Mouse (Mus musculus): Measurements from ENCODE around the gene Rps18. TPM values are rescaled to one million over a fixed set of nuclear protein-coding genes. Genes with fewer than 3 reads are reported as not detected.
A peak's percentile ranks its signal among the peaks of the same experiment; 100 is the strongest.

The Rps18 gene
- total RNA-seq, 4 experiments from 2014 or later: 373 to 430 (median 408) TPM

GRCm38 (mm10) chr17:33947430-33948089, 8.2 kb downstream of the Rps18 start:
- DNase-seq (ENCODE audit: low spot score): no peak

- no peak for DNase-seq (ENCODE audit: low spot score)
These were observed 12.3 kb downstream of the Rps18 start for GRCm38 (mm10) chr17:33943454-33943853.

- no peak for DNase-seq (ENCODE audit: low spot score)
These were observed 14.4 kb downstream of the Rps18 start for GRCm38 (mm10) chr17:33941381-33941780.

GRCm38 (mm10) chr17:33940981-33941380, 14.8 kb downstream of the Rps18 start:
- DNase-seq (ENCODE audit: low spot score): no peak

GRCm38 (mm10) chr17:33940206-33940805, 15.5 kb downstream of the Rps18 start, which contains the start of the genes Pfdn6 and Wdr46:
Gene Pfdn6 (minus strand): TSS chr17:33940343.
Gene Wdr46 (plus strand): TSS chr17:33940660.
- DNase-seq (ENCODE audit: low spot score): peak; percentile 93

GRCm38 (mm10) chr17:33938783-33939182, 17.0 kb downstream of the Rps18 start:
- DNase-seq (ENCODE audit: low spot score): no peak

GRCm38 (mm10) chr17:33936993-33937392, 18.8 kb downstream of the Rps18 start:
- DNase-seq (ENCODE audit: low spot score): no peak

- DNase-seq (ENCODE audit: low spot score): no peak
These were observed 20.3 kb downstream of the Rps18 start for GRCm38 (mm10) chr17:33935422-33936055.

GRCm38 (mm10) chr17:33932970-33933369, 22.8 kb downstream of the Rps18 start:
- DNase-seq (ENCODE audit: low spot score): no peak

GRCm38 (mm10) chr17:33932448-33932847, 23.4 kb downstream of the Rps18 start:
- no peak for DNase-seq (ENCODE audit: low spot score)

- DNase-seq (ENCODE audit: low spot score): no peak
These were observed 23.9 kb downstream of the Rps18 start for GRCm38 (mm10) chr17:33931947-33932346.

- DNase-seq (ENCODE audit: low spot score): no peak
These were observed 24.5 kb downstream of the Rps18 start for GRCm38 (mm10) chr17:33931159-33931866.

- DNase-seq (ENCODE audit: low spot score): peak; percentile 53
These were observed 25.3 kb downstream of the Rps18 start for GRCm38 (mm10) chr17:33930280-33931158.

- DNase-seq (ENCODE audit: low spot score): peak; percentile 85
These were observed 26.2 kb downstream of the Rps18 start, which contains the start of gene Rgl2 for GRCm38 (mm10) chr17:33929371-33930279. Gene Rgl2 (plus strand): TSS chr17:33929543.

- no peak for DNase-seq (ENCODE audit: low spot score)
These were observed 27.4 kb downstream of the Rps18 start for GRCm38 (mm10) chr17:33928251-33928947.

GRCm38 (mm10) chr17:33926207-33926932, 29.4 kb downstream of the Rps18 start:
- no peak for DNase-seq (ENCODE audit: low spot score)

- no peak for DNase-seq (ENCODE audit: low spot score)
These were observed 30.2 kb downstream of the Rps18 start for GRCm38 (mm10) chr17:33925406-33926116.

Data from heart, adult 8-10 months (tissue).